Mouse (Mus musculus): Measurements from ENCODE around the gene Lamtor3. TPM values are rescaled to one million over a fixed set of nuclear protein-coding genes. Genes with fewer than 3 reads are reported as not detected.

Gene Lamtor3
- polyA plus RNA-seq (2012; rRNA removed; ENCODE audit: low replicate concordance): 5.6 and 5.9 TPM in 2 replicates

DNA sequence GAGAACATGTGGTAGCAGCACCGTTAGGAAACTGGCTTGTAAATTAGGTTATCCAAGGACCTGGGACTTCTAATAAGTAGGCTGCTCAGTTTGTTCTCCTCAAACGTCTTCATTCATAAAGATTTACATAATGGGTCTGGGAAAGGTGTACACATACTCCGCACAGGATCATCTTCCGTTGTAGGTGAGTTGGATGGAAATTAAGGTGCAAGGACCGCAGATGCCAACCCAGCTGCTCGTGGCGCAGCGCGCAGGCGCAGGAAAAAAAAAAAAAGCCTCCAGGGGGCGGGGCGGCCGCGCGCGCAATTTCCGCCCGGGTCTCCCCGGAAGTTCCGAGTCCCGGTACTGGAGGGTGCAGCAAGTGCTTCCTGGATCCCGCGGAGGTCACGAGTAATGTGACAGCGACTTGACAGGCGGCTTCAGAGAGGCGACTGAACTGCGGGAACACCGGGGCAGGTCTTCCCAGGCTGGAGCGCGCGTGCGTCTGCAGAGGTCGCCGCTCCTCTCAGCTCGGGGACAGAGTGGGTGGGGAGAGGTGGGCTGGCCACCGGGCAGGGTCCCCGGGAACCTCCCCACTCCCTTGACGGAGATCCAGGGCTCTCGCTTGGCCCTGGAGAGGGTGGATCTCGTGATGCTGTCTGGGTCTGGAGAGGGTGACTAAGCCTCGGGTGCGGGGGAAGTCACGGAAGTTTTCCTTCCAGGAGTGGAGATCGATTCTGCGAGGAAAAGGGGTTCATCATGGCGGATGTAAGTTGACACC is at the start of gene Lamtor3:
Gene Lamtor3 (plus strand): TSS at position 335 of the 760 bp plus-strand sequence.

Other genes with a start within 250 kb of the Lamtor3 start
- gene Gm21962, start 247.0 kb upstream of the Lamtor3 start, polyA plus RNA-seq (2012; rRNA removed; ENCODE audit: low replicate concordance): not detected in 2 replicates
- gene H2afz, start 54.0 kb upstream of the Lamtor3 start, polyA plus RNA-seq (2012; rRNA removed; ENCODE audit: low replicate concordance): 295 and 310 TPM in 2 replicates
- 0.72 and 0.95 TPM in 2 replicates for gene Dnajb14, start 50.8 kb upstream of the Lamtor3 start, polyA plus RNA-seq (2012; rRNA removed; ENCODE audit: low replicate concordance)
- 4.7 and 9.3 TPM in 2 replicates for gene Dapp1, start 63.0 kb downstream of the Lamtor3 start, polyA plus RNA-seq (2012; rRNA removed; ENCODE audit: low replicate concordance)
- not detected in 2 replicates for gene 1110002E22Rik, start 146.5 kb downstream of the Lamtor3 start, polyA plus RNA-seq (2012; rRNA removed; ENCODE audit: low replicate concordance)
- gene Gm5105, start 148.9 kb downstream of the Lamtor3 start, polyA plus RNA-seq (2012; rRNA removed; ENCODE audit: low replicate concordance): 0.15 and 0.19 TPM in 2 replicates
- 0.06 and 0.47 TPM in 2 replicates for gene Trmt10a, start 224.9 kb downstream of the Lamtor3 start, polyA plus RNA-seq (2012; rRNA removed; ENCODE audit: low replicate concordance)
- 78.2 and 79.6 TPM in 2 replicates for gene Mttp, start 226.5 kb downstream of the Lamtor3 start, polyA plus RNA-seq (2012; rRNA removed; ENCODE audit: low replicate concordance)